Mouse (Mus musculus) megakaryocyte-erythroid progenitor cell, adult 5-6 weeks (primary cell): ENCODE measurements around the gene Thrap3. TPM values are rescaled to one million over a fixed set of nuclear protein-coding genes. Genes with fewer than 3 reads are reported as not detected.
"Not testable (repeated sequence)": the region's sequence is repeated elsewhere in the genome, so short reads cannot be mapped to it uniquely, and the experiment has no call there.

Source experiments
- ATAC-seq: replicated peaks from 2 replicates; pipeline ENCODE4 v1.8.0; 2016; ENCODE audit warnings: mild to moderate bottlenecking, inconsistent platforms; ENCODE audit not compliant: severe bottlenecking, poor library complexity, low FRiP score, low TSS enrichment
- total RNA-seq, 2 experiments: library from RNA; stranded (forward) in 1 of 2; stranded (reverse) in 1 of 2; fragments of 200-1000, 215-1000 nt in 1 of 2; fragments of >200 nt in 1 of 2; fragmentation: Nextera tagmentation in 1 of 2; gene quantifications; 2 replicates each; pipeline ENCODE4 v1.2.3; 2014 to 2017

The Thrap3 gene
- total RNA-seq, 2 experiments from 2014 or later, result 266 to 471 TPM

DNA sequence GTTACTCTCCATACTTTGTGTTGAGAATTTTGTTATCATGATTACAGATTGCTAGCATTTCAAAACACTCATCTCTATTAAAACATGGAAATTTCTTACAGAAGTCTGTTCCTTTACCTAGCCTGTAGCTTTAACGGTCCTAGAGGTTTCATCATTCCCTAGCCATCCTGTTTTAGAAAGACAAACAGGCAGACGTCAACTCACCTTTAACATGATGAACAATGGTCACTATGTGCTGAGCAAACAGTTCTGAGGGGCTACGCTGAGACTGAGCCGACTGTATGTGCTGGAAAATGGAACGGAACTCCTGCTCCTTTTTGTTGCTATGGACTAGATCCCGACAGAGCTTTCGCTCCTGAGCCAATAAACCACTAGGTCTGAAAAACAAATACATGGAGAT is 26.6 kb downstream of the Thrap3 start:
- ATAC-seq, result not testable (repeated sequence)

DNA sequence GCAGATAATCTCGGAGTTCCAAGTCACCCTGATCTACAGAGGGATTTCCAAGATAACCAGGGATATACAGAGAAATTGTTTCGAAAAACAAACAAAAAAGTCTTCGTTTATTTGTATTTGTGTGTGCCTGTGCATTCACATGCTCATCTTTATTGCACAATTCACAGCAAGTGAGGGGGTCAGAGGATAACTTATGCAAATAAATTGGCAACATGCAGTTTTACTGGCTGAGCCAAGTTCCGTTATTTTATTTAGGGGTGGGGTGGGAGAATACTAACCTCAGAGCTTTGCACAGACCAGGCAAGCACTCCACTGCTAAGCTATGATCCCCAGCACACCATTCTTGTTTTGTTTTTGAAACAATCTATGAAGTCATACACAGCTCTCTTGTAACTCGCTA is 28.8 kb downstream of the Thrap3 start:
- ATAC-seq, result no peak

DNA sequence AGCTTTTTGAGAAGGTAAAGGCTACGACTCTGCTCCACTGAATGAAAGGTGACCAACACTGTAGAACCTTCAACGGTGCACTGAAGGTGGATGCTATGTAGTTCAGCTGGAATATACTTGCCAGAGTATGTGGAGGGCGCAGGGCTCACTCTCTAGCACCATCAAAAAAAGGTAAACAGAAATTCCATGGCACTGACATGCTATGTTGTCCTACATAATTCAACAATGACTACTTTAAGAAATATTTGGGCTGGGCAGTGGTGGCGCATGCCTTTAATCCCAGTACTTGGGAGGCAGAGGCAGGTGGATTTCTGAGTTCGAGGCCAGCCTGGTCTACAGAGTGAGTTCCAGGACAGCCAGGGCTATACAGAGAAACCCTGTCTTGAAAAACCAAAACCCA is 31.8 kb downstream of the Thrap3 start:
- ATAC-seq, result not testable (repeated sequence)

GRCm38 (mm10) chr4:126168851-126169250 is 33.7 kb downstream of the Thrap3 start:
- ATAC-seq, result no peak

GRCm38 (mm10) chr4:126166084-126166483 is 36.5 kb downstream of the Thrap3 start:
- ATAC-seq, result no peak

GRCm38 (mm10) chr4:126165092-126165491 is 37.5 kb downstream of the Thrap3 start:
- not testable (repeated sequence) for ATAC-seq

- no peak for ATAC-seq
Measured at GRCm38 (mm10) chr4:126163685-126164084, 38.9 kb downstream of the Thrap3 start.

- ATAC-seq, result peak; percentile 30
Measured at GRCm38 (mm10) chr4:126163067-126163659, 39.4 kb downstream of the Thrap3 start, which contains the start of gene Sh3d21. Gene Sh3d21 (minus strand): TSS chr4:126163491.

DNA sequence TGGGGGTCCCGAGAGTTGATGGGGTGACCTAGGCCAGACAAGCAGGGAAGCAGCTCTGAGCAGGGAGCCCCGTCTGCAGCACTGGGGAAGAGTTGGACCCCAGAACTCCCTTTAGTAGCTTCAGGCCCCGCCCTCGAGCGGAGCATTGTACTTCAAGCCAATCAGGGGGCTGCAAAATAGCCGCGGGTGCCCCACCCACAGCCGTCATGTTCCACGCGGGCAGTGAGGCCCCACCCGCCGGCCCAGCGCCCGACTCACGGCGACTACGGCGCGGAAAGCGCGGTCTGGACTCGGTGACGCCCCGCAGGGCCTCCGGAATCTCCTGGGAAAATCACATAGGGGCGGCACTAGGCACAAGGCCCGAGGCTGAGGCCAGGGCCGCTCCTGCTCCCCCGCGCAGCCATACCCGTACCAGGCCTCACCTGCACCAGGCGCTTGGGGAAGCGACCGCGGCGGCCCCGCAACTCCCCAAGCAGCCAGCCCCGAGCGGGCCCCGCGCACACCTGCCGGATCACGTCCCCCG is 40.0 kb downstream of the Thrap3 start:
- ATAC-seq, result peak; percentile 87

DNA sequence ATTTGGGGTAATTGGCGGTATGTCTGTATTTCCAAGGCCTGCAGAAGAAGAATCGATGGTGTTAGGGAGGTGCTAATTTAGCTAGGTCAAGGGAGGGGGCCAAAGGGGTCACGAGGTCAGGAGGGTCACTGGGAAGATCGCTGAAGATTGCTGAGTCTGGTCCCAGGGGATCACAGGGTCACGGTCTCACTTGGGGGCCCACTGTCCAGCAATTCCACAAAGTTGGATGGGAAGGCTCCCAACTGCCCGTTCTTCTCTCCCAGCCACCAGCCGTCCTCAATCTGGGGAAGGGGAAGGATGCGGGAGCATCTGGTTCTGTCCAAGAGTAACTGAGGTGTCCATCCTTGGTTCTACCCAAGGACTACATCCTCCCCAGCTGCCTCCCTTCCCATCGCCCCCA is 40.6 kb downstream of the Thrap3 start:
- no peak for ATAC-seq

DNA sequence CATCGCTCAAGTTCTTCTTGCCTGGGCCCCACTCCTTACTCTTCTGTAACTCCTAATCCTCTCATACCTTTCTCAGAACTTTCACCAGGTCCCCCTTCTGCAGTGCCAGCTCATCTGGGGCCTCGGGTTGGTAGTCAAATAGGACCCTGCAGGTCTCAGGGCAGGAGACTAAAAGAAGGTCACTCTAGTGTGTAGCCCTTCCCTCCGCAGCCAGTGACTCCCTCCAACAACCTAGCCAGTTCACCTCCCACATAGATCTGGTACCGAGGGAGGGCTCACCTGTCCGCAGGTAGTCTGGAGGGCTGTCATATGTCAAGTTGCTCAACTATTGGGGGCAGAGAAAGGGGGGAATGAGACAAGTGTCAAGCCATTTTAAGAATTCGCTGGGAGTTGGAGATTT is 41.1 kb downstream of the Thrap3 start:
- ATAC-seq, result no peak

DNA sequence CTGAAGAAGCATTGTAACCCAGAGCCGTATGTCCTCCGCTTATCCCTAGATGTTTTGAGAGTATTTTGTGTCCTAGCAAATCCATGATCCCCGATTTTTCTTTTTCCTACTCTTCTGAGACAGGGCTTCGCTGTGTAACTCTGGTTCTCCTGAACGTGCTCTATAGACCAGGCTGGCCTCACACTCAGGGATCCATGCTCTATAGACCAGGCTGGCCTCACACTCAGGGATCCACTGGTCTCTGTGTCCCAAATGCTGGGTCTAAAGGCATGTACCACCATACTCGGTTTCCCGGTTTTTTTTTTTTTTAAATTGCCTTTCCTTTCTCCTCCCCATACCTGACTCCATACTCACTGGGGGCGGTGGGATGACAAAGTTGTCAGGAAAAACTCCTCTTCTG is 41.6 kb downstream of the Thrap3 start:
- ATAC-seq, result no peak

GRCm38 (mm10) chr4:126159455-126159854 is 43.1 kb downstream of the Thrap3 start:
- no peak for ATAC-seq

DNA sequence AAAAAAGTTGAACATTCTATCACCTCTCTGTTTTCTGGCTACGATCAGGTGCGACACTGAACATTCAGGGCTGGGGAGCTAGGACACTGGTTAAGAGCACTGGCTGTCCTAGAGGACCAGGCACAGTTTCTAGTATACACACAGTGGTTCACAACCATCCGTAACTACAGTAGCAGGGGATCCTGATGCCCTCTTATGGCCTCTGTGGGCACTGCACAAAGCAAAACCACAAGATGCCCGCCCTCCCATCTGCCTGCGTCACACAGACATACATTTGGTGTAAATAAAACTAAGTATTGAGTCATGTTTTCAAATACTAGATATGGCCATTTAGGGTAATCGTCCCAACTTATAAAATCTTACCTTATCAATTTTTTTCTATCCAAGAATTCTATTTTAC is 45.0 kb downstream of the Thrap3 start:
- ATAC-seq, result peak; percentile 77

GRCm38 (mm10) chr4:126156617-126157016 is 45.9 kb downstream of the Thrap3 start:
- no peak for ATAC-seq

- no peak for ATAC-seq
Measured at GRCm38 (mm10) chr4:126155869-126156268, 46.7 kb downstream of the Thrap3 start.

DNA sequence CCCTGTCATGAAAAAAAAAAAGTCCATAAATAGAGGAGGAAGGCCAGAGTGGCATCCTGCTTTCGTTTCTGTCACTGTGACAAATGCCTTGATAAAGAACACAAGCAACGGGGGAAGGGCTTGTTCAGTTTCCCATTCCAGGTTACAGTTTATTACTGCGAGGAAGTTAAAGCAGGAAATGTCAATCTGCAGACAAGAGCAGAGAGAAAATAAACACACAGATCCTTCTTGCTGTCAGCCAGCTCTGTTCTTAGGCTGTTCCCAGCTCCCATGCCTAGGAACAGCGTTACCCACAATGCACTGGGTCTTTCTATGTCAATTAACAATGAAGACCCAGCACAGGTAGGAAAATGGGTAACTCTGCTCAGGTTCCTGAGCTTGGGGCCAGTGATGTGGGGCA is 47.4 kb downstream of the Thrap3 start:
- ATAC-seq, result no peak

DNA sequence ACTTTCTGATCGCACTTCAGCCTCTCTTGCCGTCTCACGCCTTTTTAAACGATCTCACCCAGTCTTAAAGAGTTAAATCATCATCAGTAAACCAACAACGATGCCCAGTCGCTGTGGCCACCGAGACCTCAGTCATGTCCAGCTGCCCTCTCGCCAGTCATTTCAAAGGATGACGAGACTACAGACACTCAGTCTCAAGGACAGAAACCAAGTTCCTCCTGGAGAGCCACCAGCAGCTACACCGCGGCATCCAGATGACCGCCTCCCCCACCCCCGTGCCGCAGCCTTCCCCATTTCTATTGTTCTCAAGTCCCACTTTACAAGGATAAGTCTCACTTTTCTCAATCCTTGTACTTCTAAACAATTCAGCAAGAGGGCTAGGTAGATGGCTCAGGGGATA is 49.7 kb downstream of the Thrap3 start:
- no peak for ATAC-seq

- no peak for ATAC-seq
Measured at GRCm38 (mm10) chr4:126151701-126152440, 50.7 kb downstream of the Thrap3 start.

- no peak for ATAC-seq
Measured at GRCm38 (mm10) chr4:126150949-126151320, 51.6 kb downstream of the Thrap3 start.
